Mouse (Mus musculus): Measurements from ENCODE around the gene Lrfn1. TPM values are rescaled to one million over a fixed set of nuclear protein-coding genes. Genes with fewer than 3 reads are reported as not detected.

Lrfn1 gene
- polyA plus RNA-seq, 1 experiment: 14.6 TPM

DNA sequence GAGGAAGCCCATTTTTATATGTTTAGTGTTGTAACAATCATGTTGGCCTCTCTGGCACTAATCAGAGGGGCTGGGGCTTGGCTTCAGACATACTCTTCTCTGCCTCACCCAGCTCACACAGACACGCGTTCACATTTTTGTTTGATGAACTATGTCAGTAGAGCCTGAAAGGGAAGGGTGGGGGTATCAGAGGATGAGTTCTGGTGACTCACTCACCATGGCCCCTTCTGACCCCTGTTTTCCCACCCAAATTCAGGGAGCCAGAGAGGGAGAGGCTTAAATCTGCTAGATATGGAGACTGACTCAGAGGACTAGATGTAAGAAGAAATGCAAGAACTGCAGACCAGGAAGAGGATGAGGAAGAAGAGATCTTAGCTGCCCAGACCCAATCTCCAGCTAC is 32.4 kb upstream of the Lrfn1 start:
- TF ChIP-seq EP300 (IDR thresholded peaks at IDR 0.05; ENCODE audit: insufficient read depth, low read depth, low read length) (no peak), POLR2A (IDR thresholded peaks at IDR 0.05; ENCODE audit: insufficient read depth, low read length) (no peak), CTCF (IDR thresholded peaks at IDR 0.05; ENCODE audit: low read depth, low read length) (no peak)
- Histone ChIP-seq H3K27me3 (ENCODE audit: control insufficient read depth, insufficient read depth, low read length, poor library complexity, severe bottlenecking) (no peaks in the 10 kb centered on the region), H3K9me3 (replicated peaks; ENCODE audit: control insufficient read depth, insufficient read depth, low read length, poor library complexity, severe bottlenecking) (no peaks in the 10 kb centered on the region), H3K36me3 (ENCODE audit: control insufficient read depth, insufficient read depth, low read length, poor library complexity, severe bottlenecking) (peaks cover 47% of the 10 kb centered on the region), H3K4me3 (ENCODE audit: low read depth, low read length) (no peak overlapping the region), H3K27ac (ENCODE audit: insufficient read depth, low read length) (no peak overlapping the region), H3K9ac (ENCODE audit: low read depth, poor library complexity, severe bottlenecking) (no peak overlapping the region), H3K4me1 (ENCODE audit: control insufficient read depth, insufficient read depth, low read length) (peaks cover 3% of the 10 kb centered on the region)

DNA sequence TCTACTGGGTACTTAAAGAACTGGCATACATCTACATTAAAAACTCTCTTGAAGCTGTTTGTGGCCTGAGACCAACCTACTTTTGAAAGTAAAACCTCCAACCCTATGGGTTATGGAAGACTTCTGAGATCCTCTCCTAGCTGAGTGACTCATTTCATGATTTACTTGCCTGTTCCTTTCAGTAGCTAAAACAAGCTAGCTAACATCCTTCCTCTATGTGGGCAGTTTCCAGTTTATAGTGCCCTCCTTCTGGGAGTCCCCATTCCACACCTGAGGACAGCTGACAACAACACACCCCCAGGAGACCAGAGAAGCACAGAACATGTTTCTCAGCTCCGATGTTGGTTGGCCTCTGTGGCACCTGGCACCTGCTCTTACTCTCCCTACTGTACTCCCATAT is 28.8 kb upstream of the Lrfn1 start:
- Histone ChIP-seq H3K27ac (ENCODE audit: insufficient read depth, low read length) (no peak overlapping the region), H3K9me3 (replicated peaks; ENCODE audit: control insufficient read depth, insufficient read depth, low read length, poor library complexity, severe bottlenecking) (no peaks in the 10 kb centered on the region), H3K9ac (ENCODE audit: low read depth, poor library complexity, severe bottlenecking) (no peak overlapping the region), H3K36me3 (ENCODE audit: control insufficient read depth, insufficient read depth, low read length, poor library complexity, severe bottlenecking) (peaks cover 36% of the 10 kb centered on the region), H3K4me1 (ENCODE audit: control insufficient read depth, insufficient read depth, low read length) (peaks cover 3% of the 10 kb centered on the region), H3K27me3 (ENCODE audit: control insufficient read depth, insufficient read depth, low read length, poor library complexity, severe bottlenecking) (no peaks in the 10 kb centered on the region), H3K4me3 (ENCODE audit: low read depth, low read length) (no peak overlapping the region)
- no peak for TF ChIP-seq CTCF (IDR thresholded peaks at IDR 0.05; ENCODE audit: low read depth, low read length)
- no peak for TF ChIP-seq EP300 (IDR thresholded peaks at IDR 0.05; ENCODE audit: insufficient read depth, low read depth, low read length)
- no peak for TF ChIP-seq POLR2A (IDR thresholded peaks at IDR 0.05; ENCODE audit: insufficient read depth, low read length)

DNA sequence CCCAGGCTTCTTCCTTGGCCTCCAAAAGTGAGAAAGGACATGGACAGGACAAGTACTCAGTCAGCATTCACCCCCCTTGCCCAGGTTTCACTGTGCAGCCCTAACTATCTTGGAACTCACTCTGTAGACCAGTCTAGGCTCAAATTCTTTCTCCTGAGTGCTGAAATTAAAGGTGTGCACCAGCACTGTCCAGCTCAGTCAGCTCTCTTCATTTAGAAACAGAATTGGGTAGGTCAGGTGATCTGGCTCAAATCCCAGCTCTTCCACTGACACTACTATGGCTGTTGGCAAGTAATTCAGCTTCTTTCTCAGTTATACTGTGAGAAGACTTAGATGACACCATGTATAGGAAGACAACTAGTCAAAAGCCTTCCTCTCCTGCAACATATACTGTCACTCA is 24.0 kb upstream of the Lrfn1 start:
- peaks cover 15% of the 10 kb centered on the region for H3K36me3 ChIP-seq (ENCODE audit: control insufficient read depth, insufficient read depth, low read length, poor library complexity, severe bottlenecking)

DNA sequence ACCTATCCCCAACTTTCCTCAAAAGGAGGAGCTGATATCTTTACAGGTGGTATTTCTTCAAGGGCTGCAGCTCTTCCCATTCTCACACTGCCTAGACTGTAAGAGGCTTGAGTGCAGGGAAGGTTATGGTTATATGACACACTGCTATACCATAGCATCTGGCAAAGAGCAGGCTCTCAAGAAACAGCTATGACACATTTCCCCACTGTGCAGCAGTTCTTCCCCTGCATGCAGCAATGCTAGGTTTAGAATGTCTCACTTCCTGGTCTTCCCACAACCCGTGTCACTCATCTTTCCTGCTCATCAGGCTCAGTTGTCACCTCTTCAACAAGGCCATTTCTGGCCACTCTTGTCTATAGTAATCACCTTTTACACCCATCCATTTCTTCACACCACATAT is 21.3 kb upstream of the Lrfn1 start:
- no peaks in the 10 kb centered on the region for H3K27me3 ChIP-seq (ENCODE audit: control insufficient read depth, insufficient read depth, low read length, poor library complexity, severe bottlenecking)
- no peaks in the 10 kb centered on the region for H3K4me1 ChIP-seq (ENCODE audit: control insufficient read depth, insufficient read depth, low read length)
- TF ChIP-seq POLR2A (IDR thresholded peaks at IDR 0.05; ENCODE audit: insufficient read depth, low read length) (no peak), CTCF (IDR thresholded peaks at IDR 0.05; ENCODE audit: low read depth, low read length) (no peak), EP300 (IDR thresholded peaks at IDR 0.05; ENCODE audit: insufficient read depth, low read depth, low read length) (no peak)
- H3K4me3 ChIP-seq (ENCODE audit: low read depth, low read length): no peak overlapping the region
- no peaks in the 10 kb centered on the region for H3K9me3 ChIP-seq (replicated peaks; ENCODE audit: control insufficient read depth, insufficient read depth, low read length, poor library complexity, severe bottlenecking)
- peaks cover 10% of the 10 kb centered on the region for H3K36me3 ChIP-seq (ENCODE audit: control insufficient read depth, insufficient read depth, low read length, poor library complexity, severe bottlenecking)
- no peak overlapping the region for H3K27ac ChIP-seq (ENCODE audit: insufficient read depth, low read length)
- no peak overlapping the region for H3K9ac ChIP-seq (ENCODE audit: low read depth, poor library complexity, severe bottlenecking)

More for the DNA sequence above, 24.0 kb upstream of the Lrfn1 start:
- no peak overlapping the region for H3K9ac ChIP-seq (ENCODE audit: low read depth, poor library complexity, severe bottlenecking)
- H3K4me1 ChIP-seq (ENCODE audit: control insufficient read depth, insufficient read depth, low read length): no peaks in the 10 kb centered on the region
- no peaks in the 10 kb centered on the region for H3K9me3 ChIP-seq (replicated peaks; ENCODE audit: control insufficient read depth, insufficient read depth, low read length, poor library complexity, severe bottlenecking)
- no peaks in the 10 kb centered on the region for H3K27me3 ChIP-seq (ENCODE audit: control insufficient read depth, insufficient read depth, low read length, poor library complexity, severe bottlenecking)
- no peak overlapping the region for H3K27ac ChIP-seq (ENCODE audit: insufficient read depth, low read length)
- no peak for TF ChIP-seq CTCF (IDR thresholded peaks at IDR 0.05; ENCODE audit: low read depth, low read length)
- TF ChIP-seq POLR2A (IDR thresholded peaks at IDR 0.05; ENCODE audit: insufficient read depth, low read length): no peak
- H3K4me3 ChIP-seq (ENCODE audit: low read depth, low read length): no peak overlapping the region

DNA sequence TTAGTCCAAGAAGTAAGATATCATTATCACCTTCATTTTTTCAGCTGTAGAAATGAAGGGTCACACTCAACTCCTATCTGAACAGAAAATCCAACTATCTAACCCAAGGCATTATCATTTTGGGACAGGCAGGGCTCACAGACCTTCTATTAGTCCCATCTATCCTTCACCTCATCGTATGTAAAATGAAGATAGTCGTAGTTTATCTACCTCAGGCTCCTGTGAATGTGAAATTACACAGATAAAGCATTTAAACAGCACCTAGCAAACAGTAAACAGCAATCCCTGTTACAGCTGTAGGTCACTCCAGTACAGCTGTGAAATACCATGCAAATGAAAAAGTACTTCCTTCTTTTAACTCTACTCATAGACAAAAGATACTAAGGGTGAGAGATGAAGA is 19.5 kb upstream of the Lrfn1 start:
- Histone ChIP-seq H3K36me3 (ENCODE audit: control insufficient read depth, insufficient read depth, low read length, poor library complexity, severe bottlenecking) (peaks cover 10% of the 10 kb centered on the region), H3K4me1 (ENCODE audit: control insufficient read depth, insufficient read depth, low read length) (no peaks in the 10 kb centered on the region), H3K27me3 (ENCODE audit: control insufficient read depth, insufficient read depth, low read length, poor library complexity, severe bottlenecking) (no peaks in the 10 kb centered on the region), H3K27ac (ENCODE audit: insufficient read depth, low read length) (no peak overlapping the region), H3K9ac (ENCODE audit: low read depth, poor library complexity, severe bottlenecking) (no peak overlapping the region), H3K9me3 (replicated peaks; ENCODE audit: control insufficient read depth, insufficient read depth, low read length, poor library complexity, severe bottlenecking) (no peaks in the 10 kb centered on the region), H3K4me3 (ENCODE audit: low read depth, low read length) (no peak overlapping the region)
- TF ChIP-seq POLR2A (IDR thresholded peaks at IDR 0.05; ENCODE audit: insufficient read depth, low read length) (no peak), CTCF (IDR thresholded peaks at IDR 0.05; ENCODE audit: low read depth, low read length) (no peak), EP300 (IDR thresholded peaks at IDR 0.05; ENCODE audit: insufficient read depth, low read depth, low read length) (no peak)

DNA sequence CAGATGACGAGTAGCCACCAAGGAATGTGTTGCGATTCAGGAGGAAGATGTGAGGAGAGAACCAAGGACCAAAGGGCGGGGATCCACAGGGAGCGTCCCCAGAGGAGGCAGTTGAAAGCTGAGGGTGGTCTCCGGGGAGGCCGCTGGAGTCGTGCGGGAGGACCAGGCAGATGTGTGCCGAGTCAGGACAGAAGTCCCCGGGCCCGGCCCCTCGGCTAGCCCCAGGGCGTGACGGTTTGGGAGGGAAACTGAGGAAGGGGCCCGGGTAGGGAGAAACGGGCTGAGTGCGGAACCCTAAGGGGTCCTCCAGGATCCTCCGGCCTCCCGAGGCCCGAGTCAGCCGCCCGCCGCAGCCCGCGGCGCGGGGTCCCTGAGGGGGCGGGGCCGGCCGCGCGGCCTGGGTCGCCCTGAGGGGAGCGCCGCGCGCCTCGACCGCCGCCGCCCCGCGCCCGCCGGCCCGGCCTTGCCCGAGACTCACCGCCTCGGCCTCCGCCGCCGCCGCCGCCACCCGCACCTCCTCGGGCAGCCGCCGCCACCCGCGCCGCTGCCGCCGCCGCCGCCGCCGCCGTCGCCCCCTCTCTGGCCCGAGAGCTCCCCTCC is 16.0 kb upstream of the Lrfn1 start:
- Histone ChIP-seq H3K9ac (ENCODE audit: low read depth, poor library complexity, severe bottlenecking) (peak overlapping the region; percentile 97), H3K27me3 (ENCODE audit: control insufficient read depth, insufficient read depth, low read length, poor library complexity, severe bottlenecking) (no peaks in the 10 kb centered on the region), H3K4me1 (ENCODE audit: control insufficient read depth, insufficient read depth, low read length) (peaks cover under 1% of the 10 kb centered on the region), H3K9me3 (replicated peaks; ENCODE audit: control insufficient read depth, insufficient read depth, low read length, poor library complexity, severe bottlenecking) (no peaks in the 10 kb centered on the region), H3K27ac (ENCODE audit: insufficient read depth, low read length) (no peak overlapping the region), H3K36me3 (ENCODE audit: control insufficient read depth, insufficient read depth, low read length, poor library complexity, severe bottlenecking) (peaks cover 7% of the 10 kb centered on the region; the same call in 1 of the 2 replicates), H3K4me3 (ENCODE audit: low read depth, low read length) (peak overlapping the region; percentile 82)
- TF ChIP-seq EP300 (IDR thresholded peaks at IDR 0.05; ENCODE audit: insufficient read depth, low read depth, low read length) (no peak), CTCF (IDR thresholded peaks at IDR 0.05; ENCODE audit: low read depth, low read length) (no peak), POLR2A (IDR thresholded peaks at IDR 0.05; ENCODE audit: insufficient read depth, low read length) (no peak)

Measured in ES-Bruce4 (cell line).